Mouse (Mus musculus) testis, postnatal 14 days (tissue): ENCODE measurements at regions not wholly inside any gene's neighbourhood (a gene's known extent, or its start where the extent isn't known, plus 50 kb on each side); places are given as distances from the start of the nearest gene placed in this dataset.
A peak's percentile ranks its signal among the peaks of the same experiment; 100 is the strongest.

Experiments
- DNase-seq: peaks from one replicate; pipeline ENCODE4 v3.0.0; 2021; ENCODE audit warnings: low spot score

DNA sequence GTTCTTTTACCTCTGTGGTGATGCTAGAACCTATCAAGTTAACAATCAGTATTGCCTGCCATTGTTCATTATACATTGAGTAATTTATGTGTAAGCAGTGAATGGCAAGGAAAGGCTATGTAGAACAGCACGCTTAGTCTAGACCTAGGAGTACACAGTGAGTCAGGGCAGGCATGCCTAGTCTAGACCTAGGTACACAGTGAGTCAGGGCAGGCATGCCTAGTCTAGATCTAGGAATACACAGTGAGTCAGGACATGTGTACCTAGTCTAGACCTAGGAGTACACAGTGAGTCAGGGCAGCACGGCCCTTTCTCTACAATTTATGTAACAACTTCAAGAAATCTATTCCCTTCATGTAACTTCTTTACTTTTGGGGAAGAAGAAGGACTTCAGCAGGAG lies 347.2 kb downstream of the Tmem232 start:
- DNase-seq, result no peak

GRCm38 (mm10) chr17:65192432-65193059 lies 348.0 kb downstream of the Tmem232 start:
- no peak for DNase-seq

DNA sequence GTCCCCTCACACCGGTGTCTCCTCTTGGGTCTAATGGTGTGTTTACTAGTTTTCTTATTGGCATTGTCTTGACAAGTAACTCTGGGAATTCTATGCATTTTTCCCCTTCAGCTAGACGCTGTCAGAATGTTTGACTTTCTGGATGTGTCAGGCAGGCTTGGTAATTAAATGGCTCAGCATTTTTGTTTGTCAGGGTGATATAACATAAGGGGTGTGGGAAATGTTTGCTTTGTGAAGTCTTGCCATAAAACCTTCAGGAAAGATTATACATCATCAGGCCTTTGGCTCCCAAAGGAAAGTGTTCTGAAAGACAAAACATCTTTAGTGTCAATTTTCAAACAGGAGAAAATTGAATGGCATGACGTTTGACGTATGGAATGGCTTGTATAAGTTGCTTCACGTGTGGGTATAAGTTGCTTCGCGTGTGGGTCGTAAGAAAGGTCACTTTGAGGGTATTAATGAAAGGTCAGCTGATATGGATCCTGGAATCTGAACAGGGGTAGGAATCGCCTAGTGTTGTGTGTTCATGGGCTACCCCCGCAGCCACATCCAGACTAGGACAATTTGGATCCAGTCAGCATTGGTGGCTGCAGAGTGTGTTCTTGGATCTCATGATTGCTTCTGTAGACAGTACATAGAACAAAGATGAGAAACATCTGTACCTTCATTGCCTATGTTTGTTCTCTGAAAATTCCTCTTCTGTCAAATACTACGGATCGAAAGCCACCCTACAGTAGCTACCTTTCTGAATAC lies 349.6 kb downstream of the Tmem232 start:
- no peak for DNase-seq

DNA sequence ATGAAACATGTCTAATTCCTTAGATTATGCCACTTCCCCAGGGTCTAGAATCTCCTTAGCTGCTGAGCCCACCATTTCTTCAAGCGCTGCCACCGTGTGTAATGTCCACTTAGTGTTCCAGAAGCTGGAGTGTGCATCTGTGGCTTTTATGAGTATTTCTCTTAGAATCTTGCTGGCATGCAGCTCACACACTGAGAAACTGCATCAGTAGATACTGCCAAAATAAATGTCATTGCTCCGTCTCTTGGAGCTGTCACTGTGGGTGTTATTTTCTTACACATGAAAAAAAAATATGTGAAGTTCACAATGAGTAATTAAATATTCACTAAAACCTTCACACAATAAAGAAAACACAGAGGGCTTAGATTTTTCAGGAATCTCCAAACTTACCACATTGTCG lies 345.3 kb upstream of the 4930583I09Rik start:
- DNase-seq, result no peak

DNA sequence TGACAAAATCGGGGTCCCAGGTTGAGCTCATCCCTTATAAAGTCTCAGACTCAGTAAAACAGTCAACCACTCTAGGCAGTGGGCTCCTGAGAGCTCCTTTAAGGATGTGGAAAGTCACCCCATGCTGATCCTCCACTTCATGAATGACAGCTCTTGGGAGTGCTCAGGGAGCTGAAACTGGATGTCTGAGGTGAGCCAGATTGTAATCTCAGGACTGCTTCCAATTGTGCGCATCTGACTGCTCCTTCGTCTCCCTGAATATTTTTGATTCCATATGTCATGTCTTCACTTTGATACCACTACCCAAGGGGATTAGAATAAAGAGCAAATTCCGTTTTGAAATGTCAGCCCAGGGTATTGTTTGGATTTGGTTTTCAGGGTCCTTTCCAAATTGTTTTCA lies 339.9 kb upstream of the 4930583I09Rik start:
- no peak for DNase-seq

GRCm38 (mm10) chr17:65174114-65174513 lies 338.2 kb upstream of the 4930583I09Rik start:
- DNase-seq, result no peak

DNA sequence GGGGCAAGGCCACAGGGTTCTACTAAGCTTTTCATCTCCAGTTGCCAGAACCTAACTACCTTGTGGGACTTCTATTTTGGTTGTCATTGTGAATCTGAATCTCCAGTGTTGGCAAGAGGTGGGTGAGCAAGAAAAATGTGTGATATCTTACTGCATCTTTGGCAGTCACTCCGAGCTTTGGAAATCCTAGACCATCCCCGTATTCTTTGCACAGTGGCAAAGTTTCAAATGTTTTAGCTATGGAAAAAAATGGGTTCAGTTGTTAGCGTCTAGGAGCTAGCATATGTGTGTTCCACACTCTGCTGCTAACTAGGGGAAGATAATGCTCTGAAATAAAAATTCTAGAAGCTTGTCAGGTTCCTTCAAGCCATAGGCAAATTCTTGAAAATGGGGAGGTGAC lies 337.4 kb upstream of the 4930583I09Rik start:
- DNase-seq, result no peak

DNA sequence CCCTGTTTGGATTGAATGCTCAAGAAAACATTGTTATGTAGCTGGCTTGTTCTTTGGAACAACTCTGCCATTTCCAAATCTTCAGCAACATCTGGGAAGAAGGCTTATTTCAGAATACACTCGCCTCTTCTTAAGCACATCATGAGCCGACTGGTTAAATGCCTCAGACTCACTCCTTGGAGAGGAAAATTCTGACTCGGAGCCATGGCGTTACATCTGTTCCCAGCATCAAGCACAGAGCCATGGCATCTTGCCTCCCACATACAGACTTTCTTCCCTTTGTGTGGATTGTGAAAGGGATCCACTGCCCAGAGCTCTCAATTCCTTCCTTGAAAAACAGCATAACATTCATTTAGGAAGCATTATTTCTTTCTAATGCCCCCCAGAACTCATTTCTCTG lies 334.8 kb upstream of the 4930583I09Rik start:
- DNase-seq, result no peak

DNA sequence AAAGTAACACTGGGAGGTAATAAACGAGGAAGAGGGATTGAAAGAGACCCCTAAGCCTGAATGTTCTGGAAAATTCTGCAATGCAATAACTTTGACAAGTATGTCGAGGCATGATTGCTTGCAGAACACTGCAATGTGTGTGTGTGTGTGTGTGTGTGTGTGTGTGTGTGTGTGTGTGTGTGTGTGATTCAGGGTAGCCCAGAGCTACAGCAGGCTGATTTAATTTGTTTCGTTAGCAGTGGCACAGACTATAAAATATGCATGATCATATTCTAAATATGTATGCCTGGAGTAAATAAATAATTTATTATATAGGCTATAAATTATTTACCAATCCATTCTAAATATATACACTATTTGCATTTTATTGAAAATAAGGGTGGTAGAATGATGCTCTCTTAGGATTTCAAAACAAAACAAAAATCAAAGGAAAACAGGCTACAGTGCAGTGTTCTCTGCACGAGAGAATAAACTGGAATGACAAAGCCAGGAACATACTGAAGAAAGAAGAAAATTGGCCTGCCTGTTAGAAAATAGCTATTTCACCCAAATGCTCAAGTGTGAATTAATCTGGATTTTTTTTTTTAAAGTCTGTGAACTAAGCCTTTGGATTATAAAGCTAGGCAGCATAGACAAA lies 334.2 kb upstream of the 4930583I09Rik start:
- no peak for DNase-seq

GRCm38 (mm10) chr17:65146376-65146775 lies 310.5 kb upstream of the 4930583I09Rik start:
- DNase-seq, result no peak

- no peak for DNase-seq
Observed at GRCm38 (mm10) chr17:65114651-65115050, 278.8 kb upstream of the 4930583I09Rik start.

DNA sequence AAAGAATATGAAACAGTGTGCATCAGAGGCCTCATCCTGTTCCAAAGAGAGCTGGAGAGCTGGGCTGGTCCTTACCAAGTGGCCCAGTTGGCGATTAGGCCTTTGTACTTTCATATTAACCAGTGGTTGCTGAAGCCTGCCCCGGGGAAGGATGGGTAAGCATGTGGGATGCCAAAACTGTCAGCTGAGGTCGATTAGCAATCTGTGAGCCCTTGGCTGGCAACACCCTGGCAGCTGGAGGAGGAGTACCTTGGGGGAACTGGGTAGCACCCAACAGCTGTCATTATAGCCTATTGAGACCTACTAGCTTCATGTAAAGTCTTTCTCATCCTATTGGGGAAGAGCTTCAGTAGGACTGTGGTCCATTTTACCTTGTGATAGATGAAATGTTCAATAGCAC lies 277.2 kb upstream of the 4930583I09Rik start:
- DNase-seq, result no peak

DNA sequence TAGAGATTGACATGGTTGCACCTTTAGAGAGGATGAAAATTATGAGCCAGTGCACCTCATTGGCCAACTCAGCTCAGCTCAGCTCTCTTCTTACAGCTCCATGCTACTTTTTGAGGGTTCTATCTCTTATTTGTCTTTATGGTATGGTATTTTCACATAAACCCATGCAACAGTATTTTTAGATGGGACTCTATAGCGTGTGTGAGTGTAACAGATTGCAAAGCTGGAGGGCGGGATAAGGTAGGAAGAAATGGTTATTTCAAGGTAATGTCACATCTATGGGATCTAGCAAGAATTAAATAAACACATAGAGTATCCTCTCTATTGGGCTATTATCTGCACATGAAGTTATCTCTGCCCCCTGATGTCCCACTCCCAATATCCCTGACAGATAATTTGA lies 269.8 kb upstream of the 4930583I09Rik start:
- DNase-seq, result no peak

DNA sequence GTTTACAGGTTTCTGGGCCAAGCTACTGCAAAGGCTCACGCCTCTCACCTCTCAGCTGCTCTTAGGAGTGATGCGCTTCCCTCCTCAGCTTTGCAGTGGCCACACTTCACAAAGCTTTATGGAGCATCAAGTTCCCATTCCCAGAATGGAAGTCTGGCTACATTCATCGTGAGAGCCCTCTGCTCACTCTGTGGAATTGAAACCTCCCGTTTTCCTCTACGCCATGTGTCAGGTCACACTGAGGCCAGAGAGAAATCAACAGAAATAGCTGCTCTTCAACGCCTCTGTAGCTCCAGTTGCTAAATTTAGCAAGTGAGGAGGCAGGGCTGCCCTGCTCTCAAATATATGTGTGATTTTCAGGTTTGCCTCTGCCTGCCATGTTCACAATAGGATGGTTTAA lies 265.3 kb upstream of the 4930583I09Rik start:
- DNase-seq, result no peak

GRCm38 (mm10) chr17:65082249-65082648 lies 246.4 kb upstream of the 4930583I09Rik start:
- DNase-seq, result no peak

DNA sequence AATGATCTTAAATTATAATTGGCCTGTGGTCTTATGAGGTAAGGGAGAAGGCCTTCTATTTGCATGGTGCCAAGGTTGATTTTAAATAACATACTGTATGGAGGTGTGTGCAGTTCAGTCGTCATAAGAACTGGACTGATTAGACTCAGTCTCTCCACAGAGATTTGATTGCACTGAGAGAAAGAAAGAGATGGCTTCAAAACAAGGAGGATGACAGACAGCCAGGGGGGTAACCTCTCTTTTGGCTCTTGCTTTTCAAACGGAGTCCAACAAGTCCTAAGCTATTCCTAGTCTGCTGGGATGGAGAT lies 245.9 kb upstream of the 4930583I09Rik start:
- DNase-seq, result no peak

DNA sequence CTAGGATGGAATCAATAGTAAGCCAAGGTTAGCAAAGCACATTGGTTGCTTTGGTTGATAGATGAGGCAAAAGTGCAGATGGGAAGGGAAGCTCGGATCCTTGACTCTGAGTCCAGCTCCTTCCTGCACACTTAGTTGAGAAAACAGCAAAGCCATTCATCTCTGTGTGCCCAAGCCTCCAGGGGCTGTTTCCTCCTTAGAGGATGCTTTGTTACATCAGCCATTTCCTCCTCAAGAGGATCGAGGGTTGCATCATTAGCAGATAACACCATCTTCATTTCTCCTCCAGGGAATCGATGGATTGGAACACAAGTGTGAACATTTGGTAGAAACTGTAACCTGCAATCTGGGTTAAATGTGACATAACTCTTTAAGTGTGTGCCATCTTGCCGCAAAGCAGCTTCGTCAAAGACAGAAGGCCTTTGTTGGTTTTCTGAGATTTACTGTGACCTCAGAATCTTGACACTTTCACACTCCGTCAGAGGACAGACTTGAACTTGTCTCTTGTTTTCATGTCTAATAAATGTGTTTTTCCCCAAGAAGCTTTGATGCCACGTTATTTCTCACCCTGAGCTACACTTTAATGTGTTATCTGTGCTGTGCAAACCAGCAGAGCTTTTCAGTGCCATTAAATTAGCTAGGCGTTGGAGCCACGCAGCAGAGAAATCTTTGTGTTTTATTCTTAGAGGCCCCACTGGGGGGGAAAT lies 245.4 kb upstream of the 4930583I09Rik start:
- no peak for DNase-seq

GRCm38 (mm10) chr17:65074878-65075277 lies 239.0 kb upstream of the 4930583I09Rik start:
- peak; percentile 31 for DNase-seq

DNA sequence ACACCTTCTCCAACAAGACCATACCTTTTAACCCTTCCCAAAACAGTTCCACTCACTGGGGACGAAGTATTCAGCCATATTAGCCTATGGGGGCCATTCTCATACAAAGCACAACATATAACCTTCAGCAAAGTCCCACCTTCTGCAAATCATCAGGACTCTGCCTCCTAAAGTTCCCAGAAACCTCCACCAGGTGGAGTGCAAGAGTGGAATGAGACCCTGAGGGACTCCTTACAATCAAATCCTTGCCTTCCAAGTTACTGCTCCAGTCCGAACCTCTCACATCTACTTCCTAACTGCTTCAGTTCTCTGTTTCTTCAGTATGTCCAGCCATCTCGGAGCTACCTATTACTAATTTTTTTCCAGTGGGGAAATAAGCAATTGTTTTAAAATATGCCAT lies 235.2 kb upstream of the 4930583I09Rik start:
- DNase-seq, result no peak

DNA sequence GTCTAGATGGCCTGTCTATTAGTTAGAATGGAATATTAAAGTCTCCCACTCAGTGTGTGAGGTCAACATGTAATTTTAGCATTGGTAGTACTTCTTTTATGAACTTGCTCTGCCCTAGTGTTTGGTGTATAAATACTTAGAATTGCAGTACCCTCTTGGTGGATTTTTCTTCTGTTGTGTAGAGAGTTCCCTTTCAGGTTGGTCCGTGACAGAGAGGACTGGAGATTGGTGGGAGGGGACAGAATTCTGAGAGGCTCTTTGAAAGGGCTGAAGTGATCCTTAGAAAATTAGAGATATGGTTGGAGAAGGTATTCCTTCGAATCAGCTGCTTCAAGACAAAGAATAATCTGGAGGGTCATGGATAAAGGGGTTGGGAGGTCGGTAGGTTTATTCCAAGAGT lies 230.3 kb upstream of the 4930583I09Rik start:
- no peak for DNase-seq

- no peak for DNase-seq
Observed at GRCm38 (mm10) chr17:65056059-65056458, 220.2 kb upstream of the 4930583I09Rik start.

DNA sequence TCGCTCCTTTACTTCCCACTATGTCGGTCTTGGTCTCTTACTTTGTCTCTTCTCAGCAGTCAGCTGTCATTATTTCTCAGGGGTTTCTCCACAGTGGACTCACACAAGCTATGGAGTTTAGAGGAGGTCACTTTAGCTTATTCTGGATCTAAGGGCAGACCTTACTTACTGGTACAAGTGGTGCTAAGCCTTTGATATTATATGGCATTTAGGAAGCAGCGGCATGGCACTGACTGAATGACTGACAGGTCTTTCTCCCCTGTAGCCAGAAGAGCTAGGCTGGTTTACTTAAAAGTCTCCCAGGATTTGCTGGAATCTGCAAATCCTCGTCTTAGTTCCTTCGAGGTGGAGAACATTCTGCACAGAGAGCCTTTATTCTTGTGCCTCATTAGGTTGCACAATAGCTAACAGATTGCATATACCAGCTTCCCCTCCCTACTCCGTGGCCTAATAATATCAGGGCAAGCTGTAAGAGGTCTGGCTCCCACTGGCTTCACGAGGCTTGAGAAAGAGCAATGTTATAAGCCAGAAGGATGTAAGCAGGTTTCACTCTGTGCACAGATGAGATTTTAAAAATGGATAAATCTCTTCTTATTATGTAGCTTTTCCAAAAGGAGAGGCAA lies 214.1 kb upstream of the 4930583I09Rik start:
- DNase-seq, result no peak

- DNase-seq, result no peak
Observed at GRCm38 (mm10) chr17:65015731-65016130, 179.9 kb upstream of the 4930583I09Rik start.
